Mouse (Mus musculus) midbrain, embryonic 14.5 days (tissue): ENCODE measurements around the gene Cs. TPM values are rescaled to one million over a fixed set of nuclear protein-coding genes. Genes with fewer than 3 reads are reported as not detected.
"Not testable (repeated sequence)": the region's sequence is repeated elsewhere in the genome, so short reads cannot be mapped to it uniquely, and the experiment has no call there.

ENCODE experiments used
- ATAC-seq: fragments of 200-750 bp; cut with Nextera tagmentation; 2 replicates; pipeline ENCODE4 v1.8.0; 2017; ENCODE audit warnings: moderate number of reproducible peaks, moderate library complexity; ENCODE audit not compliant: low FRiP score, low TSS enrichment
- DNase-seq: peaks from one replicate; pipeline ENCODE4 v3.0.0-alpha.2; 2015
- H3K27ac ChIP-seq: fragments of 300-500 bp; sonication (generic); replicated peaks from 2 replicates; pipeline ENCODE4 v1.5.1; 2014; ENCODE audit warnings: mild to moderate bottlenecking, low read depth, low read length, moderate library complexity
- H3K27me3 ChIP-seq: fragments of 300-500 bp; sonication (generic); 2 replicates; pipeline ENCODE4 v1.6.1; 2014; ENCODE audit warnings: low read length, control low read depth, mixed read lengths; ENCODE audit not compliant: control insufficient read depth, insufficient read depth
- H3K36me3 ChIP-seq: fragments of 300-500 bp; sonication (generic); 2 replicates; pipeline ENCODE4 v1.6.1; 2014; ENCODE audit warnings: low read length, control low read depth; ENCODE audit not compliant: control insufficient read depth, insufficient read depth
- H3K4me1 ChIP-seq: fragments of 300-500 bp; sonication (generic); 2 replicates; pipeline ENCODE4 v1.6.1; 2014; ENCODE audit warnings: mild to moderate bottlenecking, antibody characterized with exemption, low read length, control low read depth; ENCODE audit not compliant: control insufficient read depth, insufficient read depth
- H3K4me2 ChIP-seq: fragments of 300-500 bp; sonication (generic); 2 replicates; pipeline ENCODE4 v1.6.1; 2014; ENCODE audit warnings: mild to moderate bottlenecking, low read length, moderate library complexity
- H3K4me3 ChIP-seq: fragments of 300-500 bp; sonication (generic); replicated peaks from 2 replicates; pipeline ENCODE4 v1.5.1; 2014; ENCODE audit warnings: low read depth, low read length
- H3K9ac ChIP-seq: fragments of 300-500 bp; sonication (generic); replicated peaks from 2 replicates; pipeline ENCODE4 v1.6.1; 2014; ENCODE audit warnings: mild to moderate bottlenecking, low read length, moderate library complexity
- H3K9me3 ChIP-seq: fragments of 300-500 bp; sonication (generic); 2 replicates; pipeline ENCODE4 v1.6.1; 2016; ENCODE audit warnings: low read length, control low read depth, mixed read lengths; ENCODE audit not compliant: control insufficient read depth
- WGBS: fragments of 180-500 bp; shearing (Covaris S2); extraction: QIAGEN DNeasy Blood & Tissue Kit; methylation state at CpG from one replicate; pipeline ENCODE4 v1.1.7; 2014; 5-methylcytosine and 5-hydroxymethylcytosine counted together
- polyA plus RNA-seq: library from polyadenylated mRNA; unstranded; fragments of >200 nt; fragmentation: Nextera tagmentation; extraction: Ambion mirVana; gene quantifications from 2 replicates; pipeline ENCODE4 v1.2.1, GENCODE M21; 2014

Cs gene
- polyA plus RNA-seq, 1 experiment from 2014 or later: 247 TPM

DNA sequence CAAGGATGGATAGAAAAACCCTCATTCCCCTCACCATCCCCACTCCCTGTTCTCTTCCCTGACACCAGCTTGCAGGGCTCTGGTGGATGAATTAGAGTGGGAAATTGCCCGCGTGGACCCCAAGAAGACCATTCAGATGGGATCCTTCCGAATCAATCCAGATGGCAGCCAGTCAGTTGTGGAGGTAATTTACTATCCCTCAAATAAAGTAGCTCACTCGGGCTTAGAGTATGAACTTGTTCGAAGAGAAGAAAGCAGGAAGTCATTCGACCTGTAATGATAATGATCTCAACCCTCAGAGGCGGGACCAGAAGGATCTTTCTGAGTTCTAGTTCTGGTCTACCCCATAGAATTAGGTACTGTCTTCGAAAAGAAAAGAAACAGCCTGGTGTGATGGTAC, 14.0 kb upstream of the Cs start:
- Histone ChIP-seq H3K9me3 (no peaks in the 10 kb centered on the region), H3K4me2 (peak overlapping the region; percentile 92), H3K27ac (peak overlapping the region; percentile 92; the same call in 1 of the 2 replicates), H3K4me1 (peaks cover 17% of the 10 kb centered on the region), H3K27me3 (no peaks in the 10 kb centered on the region), H3K36me3 (peaks cover 53% of the 10 kb centered on the region), H3K9ac (peak overlapping the region; percentile 93), H3K4me3 (peak overlapping the region; percentile 87)
- ATAC-seq: no peak
- DNase-seq: no peak
- WGBS: 92% methylated on average over 8 of the region's 8 CpGs

- ATAC-seq: no peak
- H3K4me1 ChIP-seq: peaks cover 12% of the 10 kb centered on the region
- WGBS: 98% methylated on average over 8 of the region's 8 CpGs
- no peak overlapping the region for H3K27ac ChIP-seq
- no peak for DNase-seq
- no peaks in the 10 kb centered on the region for H3K27me3 ChIP-seq
- H3K9ac ChIP-seq: no peak overlapping the region
- peaks cover 40% of the 10 kb centered on the region for H3K36me3 ChIP-seq
- no peaks in the 10 kb centered on the region for H3K9me3 ChIP-seq
- no peak overlapping the region for H3K4me2 ChIP-seq
- H3K4me3 ChIP-seq: no peak overlapping the region
These were observed 10.7 kb upstream of the Cs start for GRCm38 (mm10) chr10:128326825-128327224.

GRCm38 (mm10) chr10:128327610-128328009, 9.9 kb upstream of the Cs start:
- H3K4me2 ChIP-seq: no peak overlapping the region
- H3K9me3 ChIP-seq: no peaks in the 10 kb centered on the region
- 93% methylated on average over 10 of the region's 10 CpGs for WGBS
- H3K4me1 ChIP-seq: peaks cover 12% of the 10 kb centered on the region
- no peak overlapping the region for H3K27ac ChIP-seq
- ATAC-seq (no peak), DNase-seq (no peak)
- H3K9ac ChIP-seq: no peak overlapping the region
- H3K27me3 ChIP-seq: no peaks in the 10 kb centered on the region
- H3K4me3 ChIP-seq: no peak overlapping the region
- H3K36me3 ChIP-seq: peaks cover 40% of the 10 kb centered on the region

DNA sequence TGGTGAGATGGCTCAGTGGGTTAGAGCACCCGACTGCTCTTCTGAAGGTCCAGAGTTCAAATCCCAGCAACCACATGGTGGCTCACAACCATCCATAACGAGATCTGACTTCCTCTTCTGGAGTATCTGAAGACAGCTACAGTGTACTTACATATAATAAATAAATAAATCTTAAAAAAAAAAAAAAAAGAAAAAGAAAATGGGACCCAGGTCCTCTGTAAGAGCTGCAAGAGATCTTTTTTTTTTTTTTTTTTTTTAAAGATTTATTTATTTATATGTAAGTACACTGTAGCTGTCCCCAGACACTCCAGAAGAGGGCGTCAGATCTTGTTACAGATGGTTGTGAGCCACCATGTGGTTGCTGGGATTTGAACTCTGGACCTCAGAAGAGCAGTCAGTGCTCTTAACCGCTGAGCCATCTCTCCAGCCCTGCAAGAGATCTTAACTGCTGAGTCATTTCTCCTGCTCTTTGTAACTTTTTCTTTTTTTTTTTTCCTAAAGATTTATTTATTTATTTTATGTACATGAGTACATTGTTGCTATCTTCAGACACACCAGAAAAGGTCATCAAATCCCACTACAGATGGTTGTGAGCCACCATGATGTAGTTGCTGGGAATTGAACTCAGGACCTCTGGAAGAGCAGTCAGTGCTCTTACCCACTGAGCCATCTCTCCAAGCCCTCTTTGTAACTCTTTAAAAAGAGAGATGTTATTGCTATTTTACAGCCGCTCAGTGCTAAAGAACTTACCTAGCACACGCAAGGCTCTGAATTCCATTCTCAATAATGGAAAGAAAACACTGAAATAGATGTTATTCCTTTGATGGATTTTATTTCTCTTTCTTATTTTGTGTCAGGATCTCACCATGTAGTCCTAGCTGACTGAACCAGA, 4.9 kb upstream of the Cs start:
- not testable (repeated sequence) for H3K27me3 ChIP-seq, ATAC-seq

DNA sequence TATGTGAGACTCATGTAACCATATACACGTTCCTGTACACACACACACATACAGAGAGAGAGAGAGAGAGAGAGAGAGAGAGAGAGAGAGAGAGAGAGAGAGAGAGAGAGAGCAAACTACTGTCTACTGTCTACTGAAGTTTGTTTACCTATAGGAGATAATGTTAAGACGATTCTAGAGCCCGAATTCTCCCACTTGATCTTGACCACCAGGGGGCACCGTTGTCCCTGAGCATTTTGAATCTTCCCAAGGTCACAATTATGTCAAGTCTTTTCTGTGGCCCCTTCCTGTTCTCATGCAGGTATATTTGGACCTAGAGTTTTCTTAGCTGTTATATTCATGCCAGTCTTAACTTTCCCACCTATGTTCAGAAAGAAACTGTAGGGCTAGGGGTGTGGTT, 2.0 kb upstream of the Cs start:
- H3K27ac ChIP-seq: no peak overlapping the region
- H3K27me3 ChIP-seq: no peaks in the 10 kb centered on the region
- no peaks in the 10 kb centered on the region for H3K9me3 ChIP-seq
- no peak for ATAC-seq
- no peak overlapping the region for H3K4me3 ChIP-seq
- H3K4me2 ChIP-seq: no peak overlapping the region
- WGBS: 6% methylated on average over 4 of the region's 4 CpGs
- no peak overlapping the region for H3K9ac ChIP-seq
- H3K4me1 ChIP-seq: peaks cover 12% of the 10 kb centered on the region
- no peaks in the 10 kb centered on the region for H3K36me3 ChIP-seq
- peak; percentile 84 for DNase-seq

More for the DNA sequence above, 4.9 kb upstream of the Cs start:
- DNase-seq, H3K27ac ChIP-seq, H3K4me3 ChIP-seq, H3K9ac ChIP-seq, H3K4me1 ChIP-seq, H3K9me3 ChIP-seq, H3K4me2 ChIP-seq: not testable (repeated sequence)
- WGBS: 81% methylated on average over 6 of the region's 6 CpGs
- H3K36me3 ChIP-seq: peaks cover 15% of the 10 kb centered on the region

DNA sequence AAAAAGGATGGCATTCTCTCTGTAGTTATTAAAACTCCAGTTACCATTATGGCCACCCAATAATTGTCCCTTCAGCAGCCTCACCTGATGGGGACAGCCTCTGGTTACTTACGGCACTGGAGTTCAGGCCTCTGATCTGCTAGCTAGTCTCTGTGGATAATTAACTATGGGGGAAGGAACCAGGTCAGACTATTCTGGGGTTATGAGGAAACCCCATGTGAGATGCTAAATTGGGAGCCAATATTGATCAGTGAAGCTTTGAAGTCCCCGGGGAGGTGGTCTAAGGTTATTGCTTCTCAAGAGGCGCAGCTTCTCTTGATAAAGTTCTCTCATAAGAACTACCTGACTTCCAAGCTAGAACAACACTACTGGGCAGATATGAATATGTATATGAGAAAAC, 1.3 kb upstream of the Cs start:
- 96% methylated on average over 3 of the region's 3 CpGs for WGBS
- no peak for ATAC-seq
- H3K4me3 ChIP-seq: no peak overlapping the region

DNA sequence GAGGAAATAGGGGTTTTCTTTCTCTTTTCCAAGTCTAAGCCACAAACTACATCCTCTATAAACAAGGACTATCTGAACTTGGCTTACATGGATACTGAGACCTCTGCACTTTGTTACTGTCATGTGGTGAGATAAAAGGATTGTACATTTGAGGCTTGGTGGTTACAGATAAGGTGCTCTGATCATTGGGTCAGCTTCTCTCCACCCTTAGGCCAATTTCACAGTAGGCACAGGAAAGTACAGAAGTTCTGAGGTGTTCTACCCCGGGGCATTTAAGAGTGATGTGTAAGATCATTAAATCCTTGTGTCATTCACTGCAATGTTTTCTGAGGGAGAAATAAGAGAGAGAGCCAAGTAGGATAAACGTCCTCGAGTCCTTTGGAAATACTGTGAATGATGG, 937 bp upstream of the Cs start:
- Histone ChIP-seq H3K27ac (no peak overlapping the region; the same call in 1 of the 2 replicates), H3K4me1 (peaks cover 12% of the 10 kb centered on the region), H3K4me3 (0 out of 2 replicates have a peak overlapping the region, but pooled peaks have one; percentile 95), H3K9me3 (no peaks in the 10 kb centered on the region), H3K4me2 (peak overlapping the region; percentile 57), H3K9ac (no peak overlapping the region), H3K36me3 (no peaks in the 10 kb centered on the region), H3K27me3 (no peaks in the 10 kb centered on the region)
- 84% methylated on average over 3 of the region's 3 CpGs for WGBS
- ATAC-seq (no peak), DNase-seq (no peak)

More for the DNA sequence above, 1.3 kb upstream of the Cs start:
- H3K27me3 ChIP-seq: no peaks in the 10 kb centered on the region
- DNase-seq: no peak
- no peaks in the 10 kb centered on the region for H3K9me3 ChIP-seq
- no peak overlapping the region for H3K9ac ChIP-seq
- no peak overlapping the region for H3K27ac ChIP-seq
- H3K4me2 ChIP-seq: no peak overlapping the region
- peaks cover 12% of the 10 kb centered on the region for H3K4me1 ChIP-seq
- no peaks in the 10 kb centered on the region for H3K36me3 ChIP-seq

DNA sequence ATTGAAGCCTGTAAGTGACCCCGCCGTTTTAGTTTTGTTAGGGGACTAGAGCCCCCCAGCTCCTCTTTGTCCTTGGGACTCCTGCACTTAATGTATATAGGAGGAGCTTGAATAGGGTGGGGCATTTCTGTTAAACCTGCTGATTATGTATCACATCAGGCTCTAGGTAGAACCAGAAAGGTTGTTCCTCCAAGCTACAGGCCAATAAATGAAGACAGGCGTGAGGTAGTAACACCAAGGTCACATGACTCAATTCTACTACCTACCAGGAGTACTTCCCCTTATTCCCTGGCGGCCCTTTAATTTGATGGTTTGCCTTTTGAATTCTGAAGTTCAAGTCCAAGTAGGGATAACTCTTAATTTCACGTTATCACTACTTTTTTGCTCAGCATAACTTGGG, 881 bp downstream of the Cs start:
- Histone ChIP-seq H3K4me3 (peak overlapping the region; percentile 95), H3K4me2 (peak overlapping the region; percentile 57), H3K27me3 (no peaks in the 10 kb centered on the region), H3K9ac (peak overlapping the region; percentile 90), H3K36me3 (0 out of 2 replicates have a peak, but pooled peaks cover 3% of the 10 kb centered on the region), H3K27ac (peak overlapping the region; percentile 91), H3K4me1 (peaks cover 12% of the 10 kb centered on the region), H3K9me3 (no peaks in the 10 kb centered on the region)
- ATAC-seq (no peak), DNase-seq (no peak)
- WGBS: 23% methylated on average over 5 of the region's 5 CpGs

DNA sequence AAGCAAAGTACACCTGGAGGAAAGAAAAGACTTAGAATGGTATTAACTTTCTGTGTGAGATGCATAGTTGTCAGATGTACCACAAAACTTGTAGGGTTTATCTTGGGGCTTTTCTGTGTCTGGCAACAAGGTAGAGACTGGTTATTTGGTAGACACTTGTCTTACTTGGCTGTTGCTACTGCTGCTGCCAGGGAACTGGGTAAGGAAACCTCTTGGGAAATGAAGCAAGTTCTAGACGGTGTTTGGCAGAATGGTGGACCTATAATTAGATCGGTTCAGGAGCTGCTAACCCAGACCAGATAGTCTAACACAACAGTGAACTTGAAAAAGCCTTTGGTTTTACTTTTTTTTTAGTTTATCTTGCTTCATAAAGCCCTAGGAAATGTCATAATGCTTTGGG, 1.4 kb downstream of the Cs start:
- H3K4me3 ChIP-seq: peak overlapping the region; percentile 95
- no peak for DNase-seq
- no peak overlapping the region for H3K9ac ChIP-seq
- H3K27ac ChIP-seq: no peak overlapping the region
- WGBS: 71% methylated on average over 2 of the region's 2 CpGs
- no peaks in the 10 kb centered on the region for H3K27me3 ChIP-seq
- H3K9me3 ChIP-seq: no peaks in the 10 kb centered on the region
- ATAC-seq: no peak
- H3K4me2 ChIP-seq: peak overlapping the region; percentile 57
- peaks cover 12% of the 10 kb centered on the region for H3K4me1 ChIP-seq
- 0 out of 2 replicates have a peak, but pooled peaks cover 3% of the 10 kb centered on the region for H3K36me3 ChIP-seq
